Mouse (Mus musculus): ENCODE measurements around the gene Zfp511.

Zfp511 gene

DNA sequence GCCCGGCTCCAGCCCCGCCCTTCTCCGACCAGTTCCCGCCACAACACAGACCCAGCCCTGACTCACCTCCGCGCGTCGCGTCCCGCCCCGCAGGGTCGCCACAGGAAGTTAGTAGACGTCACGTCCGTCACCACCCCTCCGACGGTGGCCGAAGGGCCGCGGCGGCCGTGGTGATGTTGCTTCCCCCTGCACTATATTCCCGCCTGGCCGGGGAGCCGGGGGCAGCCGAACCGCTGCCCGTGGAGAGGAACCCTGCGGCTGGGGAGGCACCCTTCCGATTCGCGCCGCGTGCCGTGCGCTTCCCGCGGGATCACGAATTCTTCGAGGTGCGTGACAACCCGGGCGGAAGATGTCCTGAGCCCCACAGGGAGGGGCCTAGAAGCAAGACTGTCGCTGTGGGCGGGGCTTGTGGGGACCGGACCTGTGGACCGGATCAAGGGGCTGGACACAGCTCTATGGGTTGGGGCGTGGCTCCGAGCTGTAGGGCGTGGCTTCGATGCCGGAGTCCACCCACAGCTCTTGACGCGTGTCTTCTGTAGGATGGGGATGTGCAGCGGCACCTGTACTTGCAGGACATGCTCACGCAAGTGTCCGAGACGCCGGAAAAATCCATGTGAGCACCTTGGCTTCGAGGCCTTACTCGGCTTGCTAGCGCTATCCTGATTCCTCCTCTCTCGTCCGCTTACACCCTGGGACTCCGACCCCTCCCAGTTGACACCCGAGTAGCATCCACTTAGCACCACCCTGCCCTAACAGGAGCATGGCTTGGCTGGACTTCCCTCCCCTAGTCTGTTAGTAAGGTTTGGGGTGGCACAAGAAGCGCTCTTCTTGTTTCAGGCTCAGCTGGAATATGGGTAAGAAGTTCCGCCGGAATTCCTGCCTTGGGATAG, at the start of gene Zfp511, which contains the start of gene Tubgcp2:
Zfp511 (plus strand) TSS at position 111 of the 890 bp plus-strand sequence.
Tubgcp2 (minus strand) TSS at position 389 of the 890 bp plus-strand sequence.
- peak; percentile 85 for DNase-seq (ENCODE audit: low spot score)

DNA sequence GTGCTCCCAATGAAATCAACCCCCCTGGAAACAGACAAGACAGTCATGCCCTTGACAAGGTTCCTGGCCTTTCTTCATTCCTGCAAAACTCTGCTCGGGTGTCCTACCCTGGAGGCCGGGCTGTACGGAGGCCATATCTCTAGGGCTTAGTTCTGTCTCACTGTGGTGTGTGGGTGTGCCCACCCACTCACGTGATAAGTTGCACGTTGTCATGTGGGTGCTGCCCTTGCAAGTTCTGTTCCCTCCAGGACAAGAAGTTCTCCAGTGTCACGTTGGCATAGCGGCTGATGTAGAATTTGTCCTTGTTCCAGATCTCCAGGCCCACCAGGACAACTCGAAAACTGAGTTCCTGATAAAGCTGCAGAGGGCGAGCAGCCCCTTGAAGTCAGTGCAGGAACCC, 47.9 kb upstream of the Zfp511 start:
- DNase-seq (ENCODE audit: low spot score), result no peak

DNA sequence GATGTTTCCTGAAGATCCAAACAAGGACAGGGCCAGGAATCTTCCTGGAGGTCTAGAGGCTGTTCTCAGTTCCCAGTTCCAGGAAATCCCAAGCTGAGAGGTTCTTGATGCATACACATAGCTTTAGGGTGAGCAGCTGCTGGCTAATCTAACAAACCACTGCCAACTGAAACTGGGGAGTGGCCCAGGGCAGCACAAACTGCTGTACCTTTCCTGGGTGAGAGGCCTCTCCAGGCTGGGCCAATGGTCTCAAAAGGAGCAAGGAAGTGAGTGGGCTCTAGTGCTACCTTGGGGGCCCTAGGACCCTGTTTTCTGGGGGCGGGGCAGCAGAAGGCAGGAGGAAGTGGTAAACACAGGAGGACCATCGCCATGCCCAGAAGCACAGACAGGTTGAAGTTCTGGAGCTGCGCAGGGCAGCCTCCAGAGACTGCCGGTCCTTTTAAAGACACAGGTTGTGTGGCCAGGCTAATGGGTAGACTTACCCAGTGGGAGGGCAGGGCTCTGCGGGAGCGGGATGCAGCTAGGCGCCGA, 45.3 kb upstream of the Zfp511 start:
- no peak for DNase-seq (ENCODE audit: low spot score)

DNA sequence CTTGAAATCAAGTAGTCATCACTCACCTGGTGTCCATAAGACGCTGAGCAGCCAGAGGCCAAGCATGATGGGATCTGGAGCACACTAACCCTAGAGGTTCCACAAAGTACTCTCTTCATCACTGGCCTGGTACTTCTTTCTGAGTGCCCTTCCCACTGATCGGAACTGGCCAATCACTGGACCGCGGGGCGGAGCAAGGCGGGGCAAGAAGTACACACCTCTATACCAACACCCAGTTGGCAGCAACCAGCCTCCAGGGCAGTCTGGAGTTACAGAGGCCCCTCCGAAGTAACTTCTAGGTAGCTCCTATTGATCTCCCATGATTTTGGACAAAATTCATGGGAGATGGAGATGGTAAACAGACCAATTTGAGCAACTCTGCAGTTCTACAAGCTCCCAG, 43.8 kb upstream of the Zfp511 start, which contains the start of gene Adam8:
Adam8 (minus strand) TSS at position 157 of the 400 bp plus-strand sequence.
- DNase-seq (ENCODE audit: low spot score), result no peak

DNA sequence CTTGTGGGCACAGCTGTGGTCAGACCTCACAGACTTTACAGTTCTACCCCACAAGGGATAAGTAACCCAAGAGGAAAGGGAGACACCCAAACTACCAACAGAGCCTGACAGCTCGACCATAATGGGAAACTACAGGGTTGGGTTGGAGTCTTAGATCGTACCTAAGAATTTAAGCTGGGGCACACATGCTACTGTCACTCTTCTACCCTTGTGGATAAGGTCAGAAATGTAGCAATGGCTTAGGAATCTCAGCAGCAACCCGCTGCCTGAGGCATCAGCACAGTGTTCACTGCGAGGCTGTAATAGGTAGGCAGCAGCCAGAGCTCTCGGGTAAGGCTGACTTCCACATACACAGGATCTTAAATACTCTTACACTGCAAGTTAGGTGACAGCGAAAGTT, 42.7 kb upstream of the Zfp511 start:
- DNase-seq (ENCODE audit: low spot score), result no peak

DNA sequence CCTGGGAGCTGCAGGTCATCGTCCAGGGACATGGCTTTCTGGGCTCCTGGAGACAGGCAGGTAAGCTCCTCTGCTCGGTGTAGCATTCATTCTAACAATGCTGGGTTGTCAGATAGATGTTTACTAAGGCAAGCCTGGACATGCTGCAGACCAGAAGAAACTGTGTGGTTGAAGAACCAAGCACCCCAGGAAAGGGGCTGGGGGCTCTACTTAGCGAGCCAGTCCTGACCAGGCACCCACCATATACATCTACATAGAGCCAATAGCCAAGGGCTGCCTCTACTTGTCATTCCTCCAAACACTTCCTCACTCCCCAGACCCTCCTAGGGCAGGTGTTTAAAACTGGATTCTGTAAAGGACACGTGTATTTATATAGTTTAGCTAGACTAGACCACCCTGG, 42.0 kb upstream of the Zfp511 start:
- DNase-seq (ENCODE audit: low spot score), result no peak

DNA sequence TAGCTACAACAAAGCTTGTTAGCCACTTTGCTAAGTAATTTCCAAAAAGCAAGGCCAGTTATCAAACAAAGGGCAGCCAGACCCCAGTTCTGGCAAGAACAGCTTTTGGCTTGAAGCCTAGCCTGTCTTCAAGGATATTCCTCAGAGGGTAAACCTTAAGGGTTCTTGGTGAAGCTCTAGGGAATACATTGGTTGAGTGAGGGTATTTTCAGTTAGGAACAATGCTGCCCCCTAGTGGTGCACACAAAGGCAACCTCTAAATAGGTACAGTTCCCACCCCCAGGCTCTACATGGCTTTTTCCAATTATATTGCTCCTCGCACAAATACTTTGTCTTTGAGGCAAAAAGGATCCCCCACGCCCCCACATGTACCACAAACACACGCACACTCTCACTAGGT, 41.5 kb upstream of the Zfp511 start:
- DNase-seq (ENCODE audit: low spot score), result peak; percentile 63

DNA sequence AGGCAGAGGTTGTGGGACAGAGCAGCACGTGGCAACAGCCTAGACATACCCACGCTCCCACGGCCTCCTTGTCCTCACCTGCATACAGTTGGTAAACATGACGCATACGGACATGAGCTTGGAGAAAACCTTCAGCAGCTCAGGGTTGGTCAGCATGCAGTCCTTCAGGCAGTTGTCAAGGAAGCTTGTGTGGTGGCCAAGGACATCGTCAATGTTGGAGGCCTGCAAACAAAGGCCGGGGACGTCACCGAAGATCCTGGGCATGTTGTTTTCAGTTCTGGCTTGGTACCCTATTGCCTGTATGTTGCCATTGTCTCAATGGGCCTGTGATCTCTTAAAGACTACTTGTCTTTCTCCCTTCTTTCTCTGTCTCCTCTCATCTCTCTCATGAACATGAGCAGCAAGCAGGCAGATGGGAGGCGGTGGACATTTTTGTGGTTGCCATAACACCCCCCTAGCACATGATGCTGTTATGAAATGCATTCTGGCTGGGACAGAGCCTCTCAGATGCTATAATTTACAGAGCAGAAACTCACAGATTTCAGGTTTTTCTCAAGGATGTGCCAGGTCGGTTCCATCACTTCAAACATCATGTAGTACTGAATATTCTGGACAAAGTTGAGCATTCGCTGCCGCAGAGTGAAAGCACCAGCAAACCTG, 37.4 kb upstream of the Zfp511 start:
- no peak for DNase-seq (ENCODE audit: low spot score)

DNA sequence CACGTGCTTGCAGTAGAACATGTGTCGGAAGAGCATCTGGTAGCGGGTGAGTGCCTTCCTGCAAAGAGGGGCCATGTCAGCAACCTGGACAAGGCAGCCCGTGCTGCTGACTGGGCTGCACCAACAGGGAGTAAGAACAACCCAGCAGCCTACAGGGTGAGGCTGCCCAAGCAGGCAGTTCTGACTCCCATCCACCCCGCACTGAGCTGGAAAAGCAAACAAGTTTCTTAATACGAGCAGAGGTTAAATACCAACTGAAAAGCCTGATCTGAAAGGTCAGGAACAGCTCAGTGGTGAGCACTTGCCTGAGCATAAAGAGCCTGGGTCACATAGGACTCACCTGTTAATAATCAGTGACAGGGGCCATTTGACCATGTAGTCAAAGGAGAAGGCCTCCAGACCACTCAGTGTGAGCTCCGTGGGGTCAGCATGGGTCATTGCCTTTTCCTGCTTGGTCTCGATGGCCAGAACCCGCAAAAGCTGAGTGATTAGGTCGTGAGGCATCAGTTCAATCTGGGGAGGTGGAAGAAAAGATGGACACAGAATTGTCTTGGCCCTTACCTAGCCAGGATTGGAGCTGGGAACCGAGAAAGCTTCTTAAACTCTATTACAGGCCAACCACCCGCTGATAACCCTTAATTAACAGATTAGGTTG, 35.0 kb upstream of the Zfp511 start:
- no peak for DNase-seq (ENCODE audit: low spot score)

DNA sequence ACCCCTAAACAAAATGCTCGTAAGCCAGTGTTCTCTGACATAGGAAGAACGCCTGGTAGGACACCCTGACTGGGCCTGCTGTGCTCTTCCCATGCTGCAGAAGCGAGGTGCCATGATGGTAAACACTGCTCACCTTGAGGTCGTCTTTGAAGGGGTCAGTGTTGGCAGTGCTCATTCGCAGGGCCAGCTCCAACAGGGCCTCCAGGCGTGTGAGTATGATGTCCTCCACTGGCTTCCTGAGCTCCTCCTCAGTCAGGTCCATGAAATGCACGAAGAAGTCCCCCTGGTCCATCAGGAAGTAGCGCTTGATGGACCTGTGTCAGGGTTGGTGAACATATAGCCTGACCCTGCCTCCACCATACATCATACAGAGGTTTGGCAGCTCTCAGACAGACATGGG, 31.5 kb upstream of the Zfp511 start:
- DNase-seq (ENCODE audit: low spot score), result no peak

DNA sequence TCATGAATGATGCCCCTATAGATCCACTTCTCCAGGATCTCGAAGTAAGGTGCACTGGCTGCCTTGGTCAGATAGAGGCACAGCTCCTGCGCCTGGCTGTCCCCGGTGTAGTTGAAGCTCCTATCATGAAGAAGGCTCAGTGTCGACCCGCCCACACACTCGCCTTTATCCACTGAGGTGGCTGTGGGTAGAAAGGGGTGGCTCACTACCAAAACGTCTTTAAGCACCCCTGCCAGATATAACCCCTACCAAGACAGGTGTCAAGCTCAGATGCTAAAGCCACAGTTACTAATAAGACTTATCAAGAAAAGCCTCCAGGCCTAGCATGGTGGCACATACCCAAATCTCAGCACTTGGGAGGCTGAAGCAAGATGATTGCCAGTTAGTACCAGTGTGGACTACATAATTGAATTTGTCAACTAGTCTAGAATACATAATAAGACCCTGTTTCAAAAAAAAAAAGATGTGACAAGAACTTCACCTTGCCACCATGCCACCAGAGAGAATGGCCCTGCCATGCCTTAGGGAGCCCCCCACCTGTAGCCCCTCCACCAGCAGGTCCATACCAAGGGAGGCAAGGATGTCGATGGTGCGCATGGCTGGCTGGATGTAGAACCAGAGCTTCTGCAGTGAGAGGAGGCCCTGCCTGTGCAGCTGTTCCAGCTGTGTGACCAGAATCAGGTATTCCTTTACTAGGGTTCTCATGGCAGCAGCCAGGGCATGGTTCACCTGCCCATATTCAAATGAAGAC, 29.2 kb upstream of the Zfp511 start:
- DNase-seq (ENCODE audit: low spot score), result no peak

DNA sequence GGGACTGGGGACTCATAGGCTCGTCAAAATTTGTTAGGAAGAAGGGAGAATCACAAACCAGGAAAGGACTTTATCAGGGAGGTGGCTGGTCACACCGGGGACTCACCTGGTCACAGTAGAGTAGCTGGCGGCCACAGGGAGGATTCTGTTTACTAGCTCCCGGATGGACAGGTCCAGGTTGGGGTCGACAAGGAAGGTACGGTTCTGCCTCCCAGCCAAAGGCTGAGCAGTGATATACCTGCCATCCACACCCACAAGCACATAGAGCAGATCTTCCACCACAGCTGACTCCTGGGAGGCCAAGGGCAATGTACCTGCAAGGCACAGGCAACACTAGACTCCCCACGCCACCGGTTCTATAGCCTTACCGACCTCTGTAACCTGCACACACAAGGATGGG, 28.4 kb upstream of the Zfp511 start:
- no peak for DNase-seq (ENCODE audit: low spot score)

DNA sequence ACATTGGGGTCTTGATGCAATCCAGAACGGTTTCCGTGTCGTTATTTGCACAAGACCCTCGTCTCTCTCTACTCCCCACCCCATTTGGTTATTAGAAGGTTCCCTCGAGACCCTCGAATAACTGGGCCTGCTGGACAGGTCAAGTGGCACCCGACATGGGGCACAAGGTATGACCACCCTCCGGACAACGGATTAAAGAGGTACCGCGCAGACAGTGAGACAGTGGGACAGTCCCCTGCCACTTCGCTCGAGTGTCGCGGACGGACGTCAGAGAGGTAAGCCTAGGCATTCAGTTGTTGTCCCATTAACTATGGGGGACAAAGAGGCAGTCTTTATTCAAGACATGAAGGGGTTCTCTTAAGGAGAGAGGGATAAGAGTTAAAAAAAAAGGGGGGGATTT, 24.9 kb upstream of the Zfp511 start:
- DNase-seq (ENCODE audit: low spot score), result no peak

DNA sequence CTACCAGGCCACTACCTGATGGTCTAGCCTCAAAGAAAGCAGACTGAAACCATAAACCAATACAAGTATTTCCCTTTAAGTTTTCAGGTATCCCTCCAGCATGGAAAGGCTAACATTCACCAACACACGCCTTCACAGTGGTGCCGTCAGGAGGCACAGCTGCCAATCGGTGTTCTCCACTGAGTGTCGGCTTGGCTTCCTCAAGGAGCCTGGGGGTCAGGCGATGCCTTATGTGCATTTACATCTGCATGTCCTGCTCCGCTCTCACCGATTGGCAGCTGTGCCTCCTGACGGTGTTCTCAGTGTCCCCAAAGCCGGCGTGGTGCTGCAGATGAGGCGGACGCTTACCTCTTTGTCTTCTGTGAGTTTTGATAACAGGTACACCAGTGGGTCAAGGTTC, 4.4 kb upstream of the Zfp511 start:
- DNase-seq (ENCODE audit: low spot score), result no peak

DNA sequence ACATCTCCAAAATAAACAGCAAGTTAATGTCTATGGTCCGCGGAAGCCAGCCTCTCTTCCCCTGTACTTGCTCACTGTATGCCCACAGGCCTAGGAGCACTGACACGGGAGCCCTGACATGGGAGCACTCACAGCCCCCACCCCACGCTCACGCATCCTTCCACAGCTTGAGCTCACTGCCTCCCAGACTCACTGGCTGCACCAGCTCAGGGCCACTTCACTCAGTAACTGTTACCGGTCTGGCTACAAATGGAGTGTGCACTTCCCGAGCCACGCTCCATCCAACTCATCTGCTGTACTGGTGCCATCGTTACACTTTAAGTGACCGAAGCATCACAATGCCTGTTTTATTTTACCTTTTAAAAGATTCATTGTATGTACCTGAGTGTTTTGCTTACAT, 3.8 kb upstream of the Zfp511 start:
- no peak for DNase-seq (ENCODE audit: low spot score)

DNA sequence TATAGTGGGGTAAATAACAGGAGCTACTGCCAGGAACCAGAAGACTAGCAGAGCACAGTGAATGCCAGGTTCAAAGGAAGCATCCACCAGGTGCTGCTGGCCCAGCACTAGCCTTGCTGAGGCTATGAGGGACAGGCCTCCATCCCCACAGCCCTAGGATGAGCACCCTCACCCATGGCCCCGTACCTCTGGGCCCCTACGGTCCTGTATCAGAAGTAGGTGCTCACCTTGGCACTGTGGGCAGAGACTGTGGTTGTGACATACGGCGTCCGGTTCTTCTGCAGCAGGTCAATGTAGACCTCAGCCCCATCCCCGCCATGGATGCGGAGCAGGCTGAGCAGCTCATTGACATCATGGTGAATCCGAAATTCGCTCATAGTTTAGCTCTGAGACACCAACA, 2.8 kb upstream of the Zfp511 start:
- DNase-seq (ENCODE audit: low spot score), result no peak

DNA sequence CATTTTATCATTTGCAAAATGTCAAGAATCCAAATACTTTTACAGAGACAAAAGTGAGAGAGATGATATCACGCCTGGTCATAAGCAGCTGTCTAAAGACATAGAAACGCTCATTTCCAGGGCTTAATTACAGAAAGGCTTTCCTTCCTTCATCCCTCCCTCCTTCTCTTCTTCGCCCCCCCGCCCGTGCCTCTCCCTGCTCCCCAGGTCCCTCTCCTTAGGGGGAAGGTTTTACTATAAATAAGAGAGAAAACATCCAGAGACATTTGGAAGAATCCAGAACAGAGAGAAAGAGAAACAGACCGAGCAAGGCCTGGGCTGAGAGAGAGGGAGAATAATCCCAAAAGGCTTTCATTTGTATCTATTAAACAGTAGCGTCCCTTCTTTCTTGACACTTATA, 735 bp upstream of the Zfp511 start:
- no peak for DNase-seq (ENCODE audit: low spot score)

DNA sequence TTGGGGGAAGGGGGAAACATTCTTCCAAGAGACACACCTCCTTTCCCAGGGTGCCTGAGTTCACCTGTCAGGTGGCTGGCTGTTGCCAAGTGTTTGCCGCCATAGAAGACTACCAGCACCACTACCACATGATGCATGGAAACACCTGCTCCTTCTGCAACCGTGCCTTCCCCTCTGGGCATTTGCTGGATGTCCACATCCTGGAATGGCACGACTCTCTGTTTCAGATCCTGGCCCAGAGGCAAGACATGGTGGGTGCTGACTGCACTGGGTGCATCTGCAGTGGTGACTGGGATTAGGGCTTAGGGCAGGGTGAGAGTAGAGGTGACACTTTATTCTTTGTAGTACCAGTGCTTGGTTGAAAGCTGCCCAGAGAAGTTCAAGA, 972 bp downstream of the Zfp511 start:
- DNase-seq (ENCODE audit: low spot score), result no peak

DNA sequence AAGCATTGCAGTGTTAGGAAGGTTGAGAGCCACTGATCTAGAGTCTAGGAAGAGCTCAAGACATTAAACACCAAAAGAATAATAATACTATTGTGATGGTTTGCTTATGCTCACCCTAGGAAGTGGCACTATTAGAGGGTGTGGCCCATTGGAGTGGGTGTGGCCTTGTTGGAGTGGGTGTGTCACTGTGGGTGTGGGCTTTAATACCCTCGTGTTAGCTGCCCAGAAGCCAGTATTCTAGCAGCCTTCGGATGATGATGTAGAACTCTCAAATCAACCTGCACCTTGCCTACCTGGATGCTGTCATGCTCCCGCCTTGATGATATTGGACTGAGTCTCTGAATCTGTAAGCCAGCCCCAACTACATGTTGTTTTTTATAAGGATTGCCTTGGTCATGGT, 6.5 kb downstream of the Zfp511 start:
- no peak for DNase-seq (ENCODE audit: low spot score)

DNA sequence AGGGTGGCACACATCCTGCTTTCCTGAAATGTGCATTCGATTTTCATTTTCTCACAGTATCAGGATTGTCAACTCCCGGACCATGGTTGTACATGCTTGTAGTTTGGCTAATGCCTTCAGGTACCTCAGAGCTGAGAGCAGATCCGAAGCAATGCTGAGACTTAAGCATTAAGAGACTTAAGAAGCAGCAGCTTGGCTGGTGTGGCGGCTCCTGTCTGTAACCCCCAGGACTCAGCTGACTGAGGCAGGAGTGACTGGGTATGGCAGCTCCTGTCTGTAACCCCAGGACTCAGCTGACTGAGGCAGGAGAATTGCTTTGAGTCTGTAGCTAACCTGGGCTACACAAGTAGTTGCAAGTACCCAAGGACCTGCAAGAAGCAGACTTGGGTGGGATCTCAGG, 9.4 kb downstream of the Zfp511 start:
- no peak for DNase-seq (ENCODE audit: low spot score)

DNA sequence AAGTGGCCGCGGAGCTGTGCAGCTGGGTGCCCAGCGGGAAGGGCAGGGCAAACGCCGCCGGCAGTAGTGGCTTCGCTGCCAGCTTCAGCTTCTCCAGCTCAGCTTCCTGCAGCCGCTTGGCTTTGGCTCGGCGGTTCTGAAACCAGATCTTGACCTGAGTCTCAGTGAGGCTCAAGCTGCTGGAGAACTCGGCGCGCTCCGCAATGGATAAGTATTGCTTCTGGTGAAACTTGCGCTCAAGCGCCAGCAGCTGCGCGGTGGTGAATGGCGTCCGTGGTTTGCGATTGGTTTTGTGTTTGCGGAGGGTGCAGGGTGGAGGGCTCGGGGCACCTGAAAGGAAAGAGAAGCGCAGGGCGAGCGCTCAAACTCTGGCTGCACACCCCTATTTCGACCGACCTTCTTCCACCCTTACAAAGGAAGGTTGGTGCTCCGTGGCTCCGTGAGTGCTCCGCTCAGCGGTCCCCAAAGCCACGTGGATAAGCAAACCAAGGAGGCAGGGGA, 11.7 kb downstream of the Zfp511 start:
- DNase-seq (ENCODE audit: low spot score), result no peak

Data from ovary, postnatal 14 days (tissue).